Mouse (Mus musculus): Measurements from ENCODE around the gene Zbtb38. TPM values are rescaled to one million over a fixed set of nuclear protein-coding genes. Genes with fewer than 3 reads are reported as not detected.
"Not testable (repeated sequence)": the region's sequence is repeated elsewhere in the genome, so short reads cannot be mapped to it uniquely, and the experiment has no call there.

Gene Zbtb38
- polyA plus RNA-seq, 1 experiment from 2014 or later: 12.6 TPM

DNA sequence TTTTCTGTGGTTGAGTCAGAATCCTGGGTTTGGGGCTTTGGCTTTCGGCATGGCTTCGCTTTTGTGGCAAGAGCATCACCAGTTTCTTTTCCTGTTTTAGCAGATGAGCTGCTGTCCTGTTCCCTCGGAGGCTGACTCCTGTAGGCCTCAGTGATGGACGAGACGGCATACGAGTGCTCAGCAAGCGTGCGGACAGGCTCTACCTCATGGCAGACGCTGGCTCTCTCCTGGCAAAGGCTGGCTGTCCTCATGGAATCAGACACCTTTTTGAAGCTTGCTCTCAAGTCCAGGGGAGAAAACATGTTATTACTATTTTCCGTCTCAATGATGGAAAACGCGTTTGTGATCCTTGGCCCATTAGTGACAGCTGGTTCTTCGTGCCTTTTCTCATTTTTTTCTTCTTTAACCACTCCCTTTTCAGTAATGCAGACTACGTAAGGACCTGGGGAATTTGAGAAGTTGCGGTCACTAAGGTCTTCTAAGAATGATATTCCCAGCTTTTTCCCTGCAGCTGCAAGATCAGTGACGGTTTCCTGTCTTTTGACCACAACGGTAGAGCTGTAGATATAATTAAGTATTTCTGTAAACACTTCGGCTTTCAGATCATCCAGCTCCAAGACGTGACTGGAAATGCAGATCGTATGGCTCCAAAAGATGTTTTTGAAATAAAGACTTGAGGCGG lies 64.3 kb downstream of the Zbtb38 start:
- WGBS: 85% methylated on average over 21 of the region's 21 CpGs

DNA sequence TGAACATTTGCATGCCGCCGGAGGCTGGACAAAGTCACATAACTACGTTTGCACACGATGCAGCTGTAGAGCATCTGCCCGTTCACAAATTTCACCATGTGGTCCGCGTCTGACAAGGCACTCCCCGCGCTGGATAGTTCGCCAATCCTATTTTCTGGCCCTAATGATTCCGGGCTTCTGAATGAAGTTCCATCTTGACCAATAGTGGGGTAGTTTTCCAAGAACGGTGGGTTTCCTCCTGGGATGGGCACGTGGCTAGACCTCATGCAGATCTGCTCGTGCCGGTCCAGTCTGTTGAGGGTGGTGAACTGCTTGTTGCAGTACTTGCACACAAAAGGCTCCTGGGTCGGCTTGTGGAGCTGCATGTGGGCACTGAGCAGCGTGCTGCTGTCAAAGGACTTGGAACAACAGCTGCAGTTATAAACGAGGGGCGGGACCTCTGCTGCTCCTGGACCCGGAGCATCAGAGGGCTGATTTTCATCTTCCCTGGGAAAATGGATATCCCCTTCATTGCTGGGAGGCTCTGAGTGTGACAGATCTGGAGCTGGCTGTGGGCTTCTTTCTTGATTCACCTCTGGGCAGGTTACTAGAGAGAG lies 64.9 kb downstream of the Zbtb38 start:
- no peak overlapping the region for H3K27ac ChIP-seq (ENCODE audit: low read depth, low read length)

More for the DNA sequence above, 64.3 kb downstream of the Zbtb38 start:
- Histone ChIP-seq H3K27ac (ENCODE audit: low read depth, low read length) (no peak overlapping the region), H3K4me1 (ENCODE audit: control insufficient read depth, insufficient read depth, low read length) (no peaks in the 10 kb centered on the region), H3K4me2 (ENCODE audit: low read depth) (no peak overlapping the region), H3K9me3 (ENCODE audit: control insufficient read depth, low read length) (no peaks in the 10 kb centered on the region), H3K4me3 (ENCODE audit: low read depth, low read length) (no peak overlapping the region), H3K27me3 (ENCODE audit: control insufficient read depth, insufficient read depth, low read length) (no peaks in the 10 kb centered on the region), H3K9ac (ENCODE audit: low read length) (no peak overlapping the region), H3K36me3 (ENCODE audit: control insufficient read depth, insufficient read depth, low read length) (no peaks in the 10 kb centered on the region)
- no peak for DNase-seq (ENCODE audit: low spot score)
- ATAC-seq (ENCODE audit: insufficient read depth, low FRiP score, low TSS enrichment): no peak

DNA sequence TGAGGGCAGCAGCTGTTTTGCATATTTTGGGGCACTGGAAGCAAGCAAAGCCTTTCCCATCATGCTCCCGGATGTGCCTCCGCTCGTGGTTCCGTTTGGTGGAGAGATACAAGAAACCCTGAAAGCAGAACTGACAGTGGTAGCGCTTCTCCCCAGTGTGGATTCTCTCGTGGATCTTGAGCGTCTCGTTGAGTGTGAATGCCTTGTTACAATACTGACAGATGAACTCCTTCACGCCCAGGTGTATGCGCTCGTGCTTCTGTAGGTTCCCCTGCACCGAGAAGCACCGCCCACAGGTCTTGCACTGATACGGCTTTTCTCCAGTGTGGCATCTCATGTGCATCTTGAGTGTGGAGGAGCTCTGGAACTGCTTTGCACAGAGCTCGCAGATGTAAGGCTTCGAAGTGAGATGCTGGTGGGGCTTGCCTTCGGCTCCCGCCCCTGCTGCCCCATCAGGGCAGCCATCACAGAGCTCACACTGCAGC lies 67.0 kb downstream of the Zbtb38 start:
- Histone ChIP-seq H3K9ac (ENCODE audit: low read length) (no peak overlapping the region), H3K27ac (ENCODE audit: low read depth, low read length) (no peak overlapping the region), H3K36me3 (ENCODE audit: control insufficient read depth, insufficient read depth, low read length) (no peaks in the 10 kb centered on the region), H3K4me2 (ENCODE audit: low read depth) (no peak overlapping the region), H3K27me3 (ENCODE audit: control insufficient read depth, insufficient read depth, low read length) (no peaks in the 10 kb centered on the region), H3K4me1 (ENCODE audit: control insufficient read depth, insufficient read depth, low read length) (no peaks in the 10 kb centered on the region), H3K4me3 (ENCODE audit: low read depth, low read length) (no peak overlapping the region), H3K9me3 (ENCODE audit: control insufficient read depth, low read length) (no peaks in the 10 kb centered on the region)
- ATAC-seq (ENCODE audit: insufficient read depth, low FRiP score, low TSS enrichment) (no peak), DNase-seq (ENCODE audit: low spot score) (no peak)
- WGBS: 89% methylated on average over 18 of the region's 18 CpGs

More for the DNA sequence above, 64.9 kb downstream of the Zbtb38 start:
- WGBS: 80% methylated on average over 20 of the region's 20 CpGs
- no peak for ATAC-seq (ENCODE audit: insufficient read depth, low FRiP score, low TSS enrichment)
- Histone ChIP-seq H3K27me3 (ENCODE audit: control insufficient read depth, insufficient read depth, low read length) (no peaks in the 10 kb centered on the region), H3K9ac (ENCODE audit: low read length) (no peak overlapping the region), H3K9me3 (ENCODE audit: control insufficient read depth, low read length) (no peaks in the 10 kb centered on the region), H3K36me3 (ENCODE audit: control insufficient read depth, insufficient read depth, low read length) (no peaks in the 10 kb centered on the region), H3K4me3 (ENCODE audit: low read depth, low read length) (no peak overlapping the region), H3K4me2 (ENCODE audit: low read depth) (no peak overlapping the region), H3K4me1 (ENCODE audit: control insufficient read depth, insufficient read depth, low read length) (no peaks in the 10 kb centered on the region)
- no peak for DNase-seq (ENCODE audit: low spot score)

DNA sequence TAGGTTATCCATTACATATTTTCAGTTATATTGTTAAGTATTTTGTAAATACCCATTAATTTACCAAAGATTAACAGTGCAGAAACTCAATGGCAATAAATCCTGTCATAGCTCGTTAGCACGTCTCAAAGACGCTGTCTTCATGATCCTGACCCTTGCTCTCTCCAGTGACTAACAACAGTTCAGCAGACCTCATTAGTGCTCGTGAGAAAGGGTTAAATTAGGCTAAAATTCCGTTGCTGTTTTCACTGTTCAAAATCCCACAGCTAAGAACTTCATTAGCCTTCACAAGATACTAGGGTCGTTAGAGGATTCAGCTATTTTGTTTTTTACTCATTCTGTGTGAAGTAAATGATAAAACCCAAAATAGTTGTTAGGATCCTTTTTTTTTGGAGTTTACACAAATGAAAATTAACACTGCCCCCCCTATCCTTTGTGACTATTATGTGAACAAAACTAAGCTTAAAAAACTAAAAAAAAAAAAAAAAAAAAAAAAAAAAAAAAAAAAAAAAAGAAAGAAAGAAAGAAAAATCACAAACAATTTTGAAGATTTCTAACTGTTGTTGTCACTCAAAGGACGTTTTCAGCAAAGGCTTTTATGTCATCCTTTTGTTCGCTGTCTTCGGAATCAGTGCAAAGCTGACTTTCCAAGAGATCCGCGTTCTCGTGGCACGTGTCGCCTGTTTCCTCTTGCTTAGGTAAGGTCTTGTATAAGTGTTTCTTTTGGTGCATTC lies 67.6 kb downstream of the Zbtb38 start:
- Histone ChIP-seq H3K9me3 (ENCODE audit: control insufficient read depth, low read length) (no peaks in the 10 kb centered on the region), H3K4me3 (ENCODE audit: low read depth, low read length) (no peak overlapping the region), H3K27me3 (ENCODE audit: control insufficient read depth, insufficient read depth, low read length) (no peaks in the 10 kb centered on the region), H3K9ac (ENCODE audit: low read length) (no peak overlapping the region), H3K4me1 (ENCODE audit: control insufficient read depth, insufficient read depth, low read length) (no peaks in the 10 kb centered on the region), H3K27ac (ENCODE audit: low read depth, low read length) (no peak overlapping the region), H3K36me3 (ENCODE audit: control insufficient read depth, insufficient read depth, low read length) (no peaks in the 10 kb centered on the region), H3K4me2 (ENCODE audit: low read depth) (no peak overlapping the region)
- WGBS: 84% methylated on average over 14 of the region's 14 CpGs
- DNase-seq (ENCODE audit: low spot score): no peak
- ATAC-seq (ENCODE audit: insufficient read depth, low FRiP score, low TSS enrichment): no peak

DNA sequence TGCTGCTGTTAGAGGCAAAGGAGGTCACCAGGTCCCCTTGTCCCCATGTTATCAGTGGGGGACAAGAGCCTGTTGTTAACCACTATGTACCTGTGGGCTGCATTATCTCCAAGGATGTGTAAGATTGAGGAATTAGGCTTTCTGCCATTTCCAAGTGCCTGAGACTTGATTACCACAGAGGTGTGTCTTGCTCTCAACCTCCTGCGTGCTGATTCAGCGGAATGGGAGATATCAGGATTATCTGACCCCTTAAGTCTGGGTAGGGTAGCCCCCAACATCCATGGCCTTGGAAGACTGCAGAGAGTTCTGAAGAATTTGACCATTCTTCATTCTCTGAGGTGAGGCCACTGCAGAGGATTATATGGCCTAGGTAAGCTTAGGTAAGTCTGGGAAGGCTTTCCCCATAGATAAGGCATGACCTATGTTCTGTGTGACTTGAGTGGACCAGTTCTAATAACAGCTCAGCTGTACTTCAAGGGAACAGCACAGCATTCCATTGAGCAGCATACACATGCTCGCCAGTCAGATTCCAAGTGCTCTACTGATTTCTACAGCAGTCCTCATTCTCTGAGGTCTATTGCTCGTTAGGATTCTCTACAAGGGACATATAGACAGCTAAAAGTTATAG lies 68.4 kb downstream of the Zbtb38 start:
- no peaks in the 10 kb centered on the region for H3K4me1 ChIP-seq (ENCODE audit: control insufficient read depth, insufficient read depth, low read length)
- DNase-seq (ENCODE audit: low spot score): no peak
- H3K9ac ChIP-seq (ENCODE audit: low read length): no peak overlapping the region
- no peaks in the 10 kb centered on the region for H3K9me3 ChIP-seq (ENCODE audit: control insufficient read depth, low read length)
- WGBS: 92% methylated on average over 4 of the region's 4 CpGs
- no peaks in the 10 kb centered on the region for H3K27me3 ChIP-seq (ENCODE audit: control insufficient read depth, insufficient read depth, low read length)
- H3K36me3 ChIP-seq (ENCODE audit: control insufficient read depth, insufficient read depth, low read length): no peaks in the 10 kb centered on the region
- no peak overlapping the region for H3K4me2 ChIP-seq (ENCODE audit: low read depth)
- H3K27ac ChIP-seq (ENCODE audit: low read depth, low read length): no peak overlapping the region
- ATAC-seq (ENCODE audit: insufficient read depth, low FRiP score, low TSS enrichment): no peak
- no peak overlapping the region for H3K4me3 ChIP-seq (ENCODE audit: low read depth, low read length)

DNA sequence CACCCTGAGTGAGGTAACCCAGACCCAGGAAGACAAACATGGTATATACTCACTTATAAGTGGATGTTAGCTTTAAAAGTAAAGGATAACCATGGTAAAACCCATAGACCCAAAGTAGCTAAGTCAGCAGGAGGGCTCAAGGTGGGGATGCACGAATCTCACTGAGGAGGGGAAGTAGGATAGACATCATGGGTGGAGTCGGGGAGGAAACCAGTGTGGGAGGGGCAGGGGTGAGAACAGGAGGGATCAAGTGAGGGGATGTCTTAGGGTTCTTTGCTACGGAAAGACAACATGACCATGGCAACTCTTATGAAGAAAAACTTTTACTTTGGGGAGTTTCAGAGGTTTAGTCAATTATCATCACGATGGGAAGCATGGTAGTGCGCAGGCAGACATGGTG lies 74.0 kb downstream of the Zbtb38 start:
- H3K9ac ChIP-seq (ENCODE audit: low read length): no peak overlapping the region
- no peak for DNase-seq (ENCODE audit: low spot score)
- no peaks in the 10 kb centered on the region for H3K27me3 ChIP-seq (ENCODE audit: control insufficient read depth, insufficient read depth, low read length)
- WGBS: 82% methylated on average over 5 of the region's 5 CpGs
- H3K27ac ChIP-seq (ENCODE audit: low read depth, low read length): no peak overlapping the region
- H3K36me3 ChIP-seq (ENCODE audit: control insufficient read depth, insufficient read depth, low read length): no peaks in the 10 kb centered on the region
- no peaks in the 10 kb centered on the region for H3K4me1 ChIP-seq (ENCODE audit: control insufficient read depth, insufficient read depth, low read length)
- no peak overlapping the region for H3K4me2 ChIP-seq (ENCODE audit: low read depth)
- H3K4me3 ChIP-seq (ENCODE audit: low read depth, low read length): no peak overlapping the region
- H3K9me3 ChIP-seq (ENCODE audit: control insufficient read depth, low read length): no peaks in the 10 kb centered on the region
- no peak for ATAC-seq (ENCODE audit: insufficient read depth, low FRiP score, low TSS enrichment)

DNA sequence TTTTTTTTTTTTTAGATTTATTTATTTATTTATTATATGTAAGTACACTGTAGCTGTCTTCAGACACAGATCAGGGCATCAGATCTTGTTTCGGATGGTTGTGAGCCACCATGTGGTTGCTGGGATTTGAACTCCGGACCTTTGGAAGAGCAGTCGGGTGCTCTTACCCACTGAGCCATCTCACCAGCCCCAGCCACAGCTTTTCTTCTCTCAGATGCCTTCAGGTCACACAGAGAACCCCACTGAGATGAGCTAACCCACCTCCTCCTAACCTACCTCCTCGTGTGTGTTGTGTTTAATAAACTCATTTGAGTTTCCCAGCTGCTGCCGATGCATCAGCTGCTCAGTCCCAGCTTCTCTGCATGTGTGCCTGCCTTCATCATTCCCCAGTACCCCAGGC lies 74.9 kb downstream of the Zbtb38 start:
- not testable (repeated sequence) for H3K27ac ChIP-seq (ENCODE audit: low read depth, low read length); H3K4me2 ChIP-seq (ENCODE audit: low read depth); H3K4me1 ChIP-seq (ENCODE audit: control insufficient read depth, insufficient read depth, low read length); H3K4me3 ChIP-seq (ENCODE audit: low read depth, low read length); DNase-seq (ENCODE audit: low spot score); H3K27me3 ChIP-seq (ENCODE audit: control insufficient read depth, insufficient read depth, low read length); H3K36me3 ChIP-seq (ENCODE audit: control insufficient read depth, insufficient read depth, low read length); ATAC-seq (ENCODE audit: insufficient read depth, low FRiP score, low TSS enrichment); H3K9me3 ChIP-seq (ENCODE audit: control insufficient read depth, low read length); H3K9ac ChIP-seq (ENCODE audit: low read length)
- 90% methylated on average over 5 of the region's 5 CpGs for WGBS

DNA sequence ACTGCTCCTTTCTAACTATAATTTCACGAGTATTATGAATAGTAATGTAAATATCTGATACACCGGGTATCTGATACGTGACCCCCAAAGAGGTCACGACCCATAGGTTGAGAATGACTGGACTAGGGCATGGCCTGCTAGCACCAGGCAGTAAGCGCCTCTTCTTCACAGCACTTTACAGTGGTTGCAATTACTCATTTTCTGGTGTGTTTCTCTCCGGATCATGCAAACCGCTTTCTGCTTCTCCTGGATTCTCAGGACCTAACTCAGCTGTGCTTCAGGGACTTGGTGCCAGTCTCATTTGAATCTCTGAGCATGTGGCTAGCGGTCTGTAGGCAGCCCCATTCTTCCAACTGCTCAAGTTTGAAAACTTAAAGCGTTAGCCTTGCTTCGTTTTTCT lies 76.0 kb downstream of the Zbtb38 start:
- Histone ChIP-seq H3K4me1 (ENCODE audit: control insufficient read depth, insufficient read depth, low read length) (no peaks in the 10 kb centered on the region), H3K9ac (ENCODE audit: low read length) (no peak overlapping the region), H3K9me3 (ENCODE audit: control insufficient read depth, low read length) (no peaks in the 10 kb centered on the region), H3K4me3 (ENCODE audit: low read depth, low read length) (no peak overlapping the region), H3K27ac (ENCODE audit: low read depth, low read length) (no peak overlapping the region), H3K36me3 (ENCODE audit: control insufficient read depth, insufficient read depth, low read length) (no peaks in the 10 kb centered on the region), H3K4me2 (ENCODE audit: low read depth) (no peak overlapping the region), H3K27me3 (ENCODE audit: control insufficient read depth, insufficient read depth, low read length) (no peaks in the 10 kb centered on the region)
- DNase-seq (ENCODE audit: low spot score) (no peak), ATAC-seq (ENCODE audit: insufficient read depth, low FRiP score, low TSS enrichment) (no peak)
- 90% methylated on average over 10 of the region's 10 CpGs for WGBS
